Mouse (Mus musculus) left cerebral cortex, adult 9 months (tissue): ENCODE results near the gene Otogl.
"Not testable (repeated sequence)": the region's sequence is repeated elsewhere in the genome, so short reads cannot be mapped to it uniquely, and the experiment has no call there.

Experiments used
- DNase-seq, 2 experiments: peaks; one replicate each; pipeline ENCODE4 v3.0.0; 2022; ENCODE audit warnings: low spot score in 2 of 2

Otogl gene

DNA sequence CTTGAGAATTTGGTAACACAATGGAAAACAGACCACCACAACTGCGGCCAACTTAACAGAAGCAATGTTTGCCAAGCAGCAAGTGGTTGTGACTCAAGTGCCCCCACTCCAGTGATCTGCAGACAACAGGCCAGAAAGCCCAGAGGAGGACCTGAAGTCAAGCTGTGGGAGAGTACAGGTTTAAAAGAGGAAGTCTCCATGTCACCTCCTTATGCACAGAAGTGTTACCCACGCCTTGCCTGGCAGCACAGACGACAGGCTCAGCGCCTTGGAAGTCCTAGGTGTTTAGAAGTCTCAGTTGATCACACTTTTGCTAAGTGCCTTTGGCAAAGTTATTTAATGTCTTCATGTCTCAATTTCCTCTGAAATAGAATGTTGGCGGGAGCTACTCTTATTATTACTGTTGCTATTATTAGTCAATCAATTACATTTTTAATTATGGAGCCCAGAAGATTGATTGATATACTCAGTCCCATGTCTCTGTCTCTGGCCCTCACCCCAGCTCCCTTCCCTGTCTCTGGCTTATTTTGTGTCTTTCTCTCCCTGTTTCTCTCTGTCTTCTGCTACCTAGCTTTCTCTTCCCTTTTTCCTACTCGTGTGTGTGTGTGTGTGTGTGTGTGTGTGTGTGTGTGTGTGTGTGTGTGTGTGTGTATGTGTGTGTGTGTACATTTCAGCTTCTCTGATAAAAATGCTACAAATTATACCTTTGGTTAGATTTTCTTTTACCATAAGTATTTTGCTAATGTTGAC is 101.1 kb downstream of the Otogl start:
- DNase-seq: no peak

GRCm38 (mm10) chr10:107805203-107805602 is 106.7 kb downstream of the Otogl start:
- no peak for DNase-seq

- not testable (repeated sequence) for DNase-seq
Observed at GRCm38 (mm10) chr10:107804285-107804684, 107.6 kb downstream of the Otogl start.

- DNase-seq: peak in 1 of 2 experiments; percentile 57
Observed at GRCm38 (mm10) chr10:107799671-107800353, 112.1 kb downstream of the Otogl start.

GRCm38 (mm10) chr10:107794812-107795756 is 116.8 kb downstream of the Otogl start:
- DNase-seq: no peak

DNA sequence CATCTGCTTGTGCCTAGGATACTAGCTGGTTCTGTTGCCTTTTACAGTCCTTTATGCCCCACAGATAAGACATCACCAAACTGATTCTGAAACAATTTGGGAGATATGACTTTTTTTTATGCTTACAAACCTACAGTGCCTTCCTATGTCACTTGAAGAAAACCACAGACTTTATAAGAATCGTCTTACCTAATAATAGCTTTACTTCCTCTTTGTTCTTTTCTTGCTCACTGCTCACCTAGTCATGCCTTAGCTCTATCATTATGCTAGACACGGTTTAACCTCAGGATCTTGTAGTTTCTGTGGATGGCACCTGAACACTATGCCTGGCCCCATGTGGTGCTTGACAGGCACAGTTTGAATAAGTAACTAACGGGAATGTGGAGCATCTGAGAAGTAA is 119.4 kb downstream of the Otogl start:
- no peak for DNase-seq

GRCm38 (mm10) chr10:107779548-107779947 is 132.4 kb downstream of the Otogl start:
- no peak for DNase-seq

- no peak for DNase-seq
Observed at GRCm38 (mm10) chr10:107759624-107760023, 152.3 kb downstream of the Otogl start.

- no peak for DNase-seq
Observed at GRCm38 (mm10) chr10:107753471-107753870, 158.5 kb downstream of the Otogl start.

- peak; percentile 71 to 78 for DNase-seq
Observed at GRCm38 (mm10) chr10:107752351-107753143, 159.4 kb downstream of the Otogl start.

DNA sequence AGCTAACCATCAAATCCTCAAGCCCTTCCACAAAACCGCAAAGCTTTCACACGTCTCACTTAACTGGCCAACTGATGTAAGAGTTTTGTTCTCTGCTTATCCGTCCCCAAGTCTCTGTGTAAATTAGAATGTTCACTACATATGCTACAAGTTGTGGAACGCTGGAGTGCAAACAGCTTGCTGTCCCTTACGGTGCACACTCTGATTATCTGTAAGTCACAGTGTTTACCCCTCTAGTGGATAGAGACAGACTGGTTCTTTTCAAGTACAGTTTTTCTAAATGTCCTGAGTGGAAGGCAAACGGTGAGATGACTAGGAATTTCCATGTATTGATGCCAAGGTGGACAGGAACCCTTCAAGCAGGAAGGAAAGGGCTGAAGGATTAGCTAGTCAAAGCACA is 160.0 kb downstream of the Otogl start:
- no peak for DNase-seq

DNA sequence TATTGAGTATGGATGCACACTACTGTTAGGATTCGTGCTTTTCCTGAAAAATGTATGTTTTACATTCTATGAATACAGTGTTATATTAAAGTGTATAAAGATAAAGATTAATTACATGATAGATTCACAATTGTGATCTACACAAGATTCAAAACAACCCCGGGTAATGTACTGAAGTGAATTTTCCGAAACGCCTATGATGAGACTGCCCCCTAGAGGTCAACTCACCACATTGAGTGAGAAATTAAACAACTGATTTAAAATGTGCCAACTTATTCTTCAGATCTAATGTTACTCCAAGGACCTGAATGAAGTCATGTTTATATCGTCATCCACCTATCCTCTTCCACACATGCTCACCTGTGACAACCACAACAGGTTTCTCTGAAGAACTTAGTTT is 164.4 kb downstream of the Otogl start:
- DNase-seq: peak in 1 of 2 experiments; percentile 26

DNA sequence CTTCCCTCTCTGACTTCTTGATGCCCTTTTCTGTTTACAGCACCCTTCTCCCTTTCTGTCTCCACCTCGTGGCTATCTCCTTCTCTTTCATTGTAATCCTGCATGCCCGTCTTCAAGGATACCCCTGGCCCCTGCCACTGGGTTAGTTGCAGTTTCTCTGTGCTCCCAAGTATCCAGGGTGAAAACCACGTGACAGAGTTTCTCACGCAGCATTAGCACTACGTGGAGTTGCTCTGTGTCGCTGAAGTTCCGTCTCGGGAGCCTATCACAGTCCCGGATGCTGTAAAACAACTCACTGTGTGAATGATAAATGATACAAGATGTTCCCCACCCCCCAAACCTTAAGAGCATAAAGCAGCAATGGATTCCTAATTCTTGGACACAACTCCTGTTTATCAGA is 165.2 kb downstream of the Otogl start:
- DNase-seq: no peak

DNA sequence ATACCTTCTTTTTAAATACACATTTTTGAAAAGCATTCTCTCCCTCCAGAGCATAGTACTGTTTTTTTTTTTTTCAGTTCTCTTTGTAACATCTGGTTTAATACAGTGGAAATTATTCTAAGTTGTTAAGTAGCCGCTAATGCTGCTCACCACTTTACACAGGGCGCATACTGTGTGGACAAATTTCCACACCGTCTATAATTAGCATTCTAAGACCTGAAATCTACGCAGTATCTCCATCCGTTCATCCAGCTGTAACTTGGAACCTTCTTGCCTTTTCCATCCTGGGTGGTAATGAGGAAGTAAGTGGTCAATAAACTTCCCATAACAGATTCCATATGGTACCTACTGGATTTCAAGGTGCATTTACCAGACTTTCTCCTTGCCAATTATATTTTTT is 172.1 kb downstream of the Otogl start:
- no peak for DNase-seq

DNA sequence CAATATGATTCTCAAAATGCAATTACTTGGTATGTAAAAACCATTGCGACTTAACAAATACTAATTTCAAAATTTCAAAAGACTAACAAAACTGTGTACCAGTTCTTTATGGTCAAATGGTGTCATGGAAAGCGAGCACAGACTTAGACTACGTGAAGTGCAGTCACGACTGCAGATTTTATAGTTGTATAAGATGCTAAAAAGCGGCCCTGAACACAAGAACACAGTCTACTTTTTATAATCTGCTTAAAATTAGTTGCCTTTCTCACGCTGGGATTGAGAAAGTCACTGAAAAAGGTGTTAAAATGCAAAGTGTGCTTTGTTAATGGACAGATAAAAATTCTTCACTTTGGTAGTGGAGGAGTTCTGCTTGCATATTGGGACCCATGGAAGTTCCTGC is 174.2 kb downstream of the Otogl start:
- no peak for DNase-seq

DNA sequence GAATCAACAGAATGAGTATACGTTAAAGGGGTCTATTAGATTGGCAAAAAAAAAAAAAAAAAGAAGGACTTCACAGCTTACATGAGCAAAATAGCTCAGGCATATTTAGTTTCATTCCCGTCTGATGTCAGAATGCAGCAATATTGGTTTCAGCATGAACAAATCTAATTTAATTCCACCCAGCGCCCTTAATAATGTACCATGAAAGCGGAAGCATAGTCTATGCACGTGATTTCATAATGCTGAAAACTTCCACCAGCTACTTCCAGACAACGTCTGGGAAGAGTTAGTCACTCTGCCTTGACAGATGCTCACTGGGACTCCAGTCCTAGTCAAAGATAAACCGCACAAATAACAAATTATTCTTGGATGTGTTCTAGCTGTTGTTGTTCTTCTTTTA is 176.5 kb downstream of the Otogl start:
- no peak for DNase-seq

GRCm38 (mm10) chr10:107734327-107734726 is 177.6 kb downstream of the Otogl start:
- DNase-seq: no peak

- no peak for DNase-seq
Observed at GRCm38 (mm10) chr10:107725631-107726030, 186.3 kb downstream of the Otogl start.

DNA sequence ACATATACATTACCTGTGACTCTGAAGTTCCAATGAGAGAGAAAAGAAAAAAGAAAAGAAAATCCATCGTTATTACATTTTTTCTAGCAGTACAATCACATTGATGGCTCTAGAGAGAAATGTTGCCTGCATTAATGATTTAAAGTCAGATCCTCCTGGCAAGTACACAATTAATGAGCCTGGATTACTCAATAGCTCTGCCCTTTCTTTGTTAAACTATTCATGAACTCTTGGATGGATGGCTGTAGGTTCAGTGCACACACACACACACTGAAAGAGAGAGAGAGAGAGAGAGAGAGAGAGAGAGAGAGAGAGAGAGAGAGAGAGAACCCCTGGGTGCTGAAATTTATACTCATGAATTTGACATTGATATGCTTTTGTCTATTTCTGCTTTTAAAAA is 192.1 kb downstream of the Otogl start, which contains the start of gene Ptprq:
Ptprq (minus strand) TSS at position 246 of the 400 bp plus-strand sequence.
- no peak for DNase-seq
